Mouse (Mus musculus) megakaryocyte, embryonic 14.5 days (primary cell): ENCODE results near the gene Lce1c. TPM values are rescaled to one million over a fixed set of nuclear protein-coding genes. Genes with fewer than 3 reads are reported as not detected.
"Not testable (repeated sequence)": the region's sequence is repeated elsewhere in the genome, so short reads cannot be mapped to it uniquely, and the experiment has no call there.

Experiments
- H3K27me3 ChIP-seq: replicated peaks from 2 replicates; pipeline ENCODE3; 2012; ENCODE audit warnings: inconsistent platforms
- H3K36me3 ChIP-seq: replicated peaks from 2 replicates; pipeline ENCODE3; 2012; ENCODE audit warnings: low read length, inconsistent platforms, mixed read lengths
- H3K4me1 ChIP-seq: 2 replicates; pipeline ENCODE4 v1.6.1; 2012; ENCODE audit warnings: inconsistent platforms
- H3K4me3 ChIP-seq: replicated peaks from 2 replicates; pipeline ENCODE3; 2012; ENCODE audit warnings: moderate library complexity, mild to moderate bottlenecking, inconsistent platforms
- H3K9me3 ChIP-seq: 2 replicates; pipeline ENCODE4 v1.6.1; 2012; ENCODE audit warnings: inconsistent platforms
- FLI1 ChIP-seq: IDR thresholded peaks from 2 replicates; pipeline ENCODE4 v1.6.1; 2012; ENCODE audit warnings: low read length, inconsistent platforms, mixed read lengths
- GATA1 ChIP-seq: IDR thresholded peaks from 3 replicates; pipeline ENCODE4 v1.6.1; 2012; ENCODE audit warnings: mixed read lengths, low read length, inconsistent platforms, borderline replicate concordance
- polyA plus RNA-seq: library from polyadenylated mRNA; stranded (reverse); fragments of >175 nt; gene quantifications from 2 replicates; pipeline ENCODE4 v1.2.3, GENCODE M21; 2012; ENCODE audit warnings: low replicate concordance; ENCODE audit not compliant: insufficient read depth

The Lce1c gene
- polyA plus RNA-seq = not detected in 2 replicates

GRCm38 (mm10) chr3:92678947-92679346, at the start of gene Lce1c:
TSS of gene Lce1c (plus strand) at chr3:92679247.
- TF ChIP-seq FLI1 (no peak), GATA1 (no peak)
- Histone ChIP-seq H3K9me3 (no peaks in the 10 kb centered on the region), H3K27me3 (no peaks in the 10 kb centered on the region), H3K36me3 (no peaks in the 10 kb centered on the region), H3K4me1 (no peaks in the 10 kb centered on the region), H3K4me3 (no peak within 1 kb of the TSS)

GRCm38 (mm10) chr3:92637745-92638652, 41.0 kb upstream of the Lce1c start:
- Histone ChIP-seq H3K36me3 (no peaks in the 10 kb centered on the region), H3K9me3 (peaks cover 4% of the 10 kb centered on the region; the same call in 1 of the 2 replicates), H3K27me3 (no peaks in the 10 kb centered on the region), H3K4me3 (no peak overlapping the region), H3K4me1 (no peaks in the 10 kb centered on the region)
- TF ChIP-seq FLI1 (no peak), GATA1 (no peak)

GRCm38 (mm10) chr3:92638653-92638991, 40.4 kb upstream of the Lce1c start:
- Histone ChIP-seq H3K27me3 (no peaks in the 10 kb centered on the region), H3K4me3 (no peak overlapping the region), H3K4me1 (no peaks in the 10 kb centered on the region), H3K36me3 (no peaks in the 10 kb centered on the region), H3K9me3 (peaks cover 4% of the 10 kb centered on the region; the same call in 1 of the 2 replicates)
- TF ChIP-seq GATA1 = no peak
- no peak for TF ChIP-seq FLI1

GRCm38 (mm10) chr3:92639854-92640253, 39.2 kb upstream of the Lce1c start:
- H3K36me3 ChIP-seq = no peaks in the 10 kb centered on the region
- H3K9me3 ChIP-seq = peaks cover 4% of the 10 kb centered on the region; the same call in 1 of the 2 replicates
- TF ChIP-seq GATA1 (no peak), FLI1 (no peak)
- no peaks in the 10 kb centered on the region for H3K4me1 ChIP-seq
- H3K4me3 ChIP-seq = no peak overlapping the region
- no peaks in the 10 kb centered on the region for H3K27me3 ChIP-seq

- no peak for TF ChIP-seq FLI1
- TF ChIP-seq GATA1 = no peak
- H3K36me3 ChIP-seq = no peaks in the 10 kb centered on the region
These were observed 30.8 kb upstream of the Lce1c start, which contains the start of gene Lce1a1 for GRCm38 (mm10) chr3:92648207-92648606. TSS of gene Lce1a1 (minus strand) at chr3:92648307.

GRCm38 (mm10) chr3:92656826-92657225, 22.2 kb upstream of the Lce1c start, which contains the start of gene Lce1b:
TSS of gene Lce1b (minus strand) at chr3:92656926.
- TF ChIP-seq GATA1 = no peak
- Histone ChIP-seq H3K4me3 (no peak within 1 kb of the TSS), H3K4me1 (no peaks in the 10 kb centered on the region), H3K27me3 (no peaks in the 10 kb centered on the region), H3K36me3 (no peaks in the 10 kb centered on the region), H3K9me3 (no peaks in the 10 kb centered on the region)

More at GRCm38 (mm10) chr3:92648207-92648606, 30.8 kb upstream of the Lce1c start, which contains the start of gene Lce1a1:
- no peaks in the 10 kb centered on the region for H3K27me3 ChIP-seq
- no peak within 1 kb of the TSS for H3K4me3 ChIP-seq
- no peaks in the 10 kb centered on the region for H3K4me1 ChIP-seq
- H3K9me3 ChIP-seq = no peaks in the 10 kb centered on the region

GRCm38 (mm10) chr3:92670215-92670614, 8.8 kb upstream of the Lce1c start, which contains the start of gene Lce1a2:
TSS of gene Lce1a2 (minus strand) at chr3:92670315.
- no peak for TF ChIP-seq FLI1
- no peak for TF ChIP-seq GATA1
- H3K4me3 ChIP-seq = no peak within 1 kb of the TSS
- no peaks in the 10 kb centered on the region for H3K27me3 ChIP-seq
- no peaks in the 10 kb centered on the region for H3K36me3 ChIP-seq
- H3K9me3 ChIP-seq = no peaks in the 10 kb centered on the region
- H3K4me1 ChIP-seq = no peaks in the 10 kb centered on the region

- Histone ChIP-seq H3K36me3 (no peaks in the 10 kb centered on the region), H3K4me3 (no peak within 1 kb of the TSS), H3K27me3 (no peaks in the 10 kb centered on the region), H3K4me1 (no peaks in the 10 kb centered on the region), H3K9me3 (no peaks in the 10 kb centered on the region)
- TF ChIP-seq GATA1 (no peak), FLI1 (no peak)
These were observed 8.1 kb downstream of the Lce1c start, which contains the start of gene Lce1d for GRCm38 (mm10) chr3:92687110-92687509. TSS of gene Lce1d (minus strand) at chr3:92687210.

GRCm38 (mm10) chr3:92689154-92689553, 10.1 kb downstream of the Lce1c start:
- H3K9me3 ChIP-seq, H3K4me3 ChIP-seq, H3K27me3 ChIP-seq, H3K36me3 ChIP-seq, H3K4me1 ChIP-seq: not testable (repeated sequence)

- H3K4me3 ChIP-seq = no peak overlapping the region
- H3K4me1 ChIP-seq = no peaks in the 10 kb centered on the region
- H3K36me3 ChIP-seq = no peaks in the 10 kb centered on the region
- no peaks in the 10 kb centered on the region for H3K9me3 ChIP-seq
- H3K27me3 ChIP-seq = no peaks in the 10 kb centered on the region
- no peak for TF ChIP-seq FLI1
- no peak for TF ChIP-seq GATA1
These were observed 12.6 kb downstream of the Lce1c start for GRCm38 (mm10) chr3:92691688-92692087.
